Mouse (Mus musculus) embryonic facial prominence, embryonic 10.5 days (tissue): ENCODE measurements around the gene Npnt. TPM values are rescaled to one million over a fixed set of nuclear protein-coding genes. Genes with fewer than 3 reads are reported as not detected.

ENCODE experiments used
- DNase-seq: peaks from one replicate; pipeline ENCODE4 v3.0.0-alpha.2; 2017; ENCODE audit warnings: low spot score
- H3K27ac ChIP-seq: fragments of 300-500 bp; sonication (generic); replicated peaks from 2 replicates; pipeline ENCODE4 v1.5.1; 2016; ENCODE audit warnings: mild to moderate bottlenecking
- H3K27me3 ChIP-seq: fragments of 300-500 bp; sonication (generic); replicated peaks from 2 replicates; pipeline ENCODE4 v1.6.1; 2016; ENCODE audit warnings: low read depth, mild to moderate bottlenecking; ENCODE audit not compliant: poor library complexity, severe bottlenecking
- H3K36me3 ChIP-seq: fragments of 300-500 bp; sonication (generic); replicated peaks from 2 replicates; pipeline ENCODE4 v1.6.1; 2016; ENCODE audit warnings: mild to moderate bottlenecking, moderate library complexity
- H3K4me1 ChIP-seq: fragments of 300-500 bp; sonication (generic); 2 replicates; pipeline ENCODE4 v1.6.1; 2016
- H3K4me3 ChIP-seq: fragments of 300-500 bp; sonication (generic); 2 replicates; pipeline ENCODE4 v1.5.1; 2016; ENCODE audit warnings: mild to moderate bottlenecking, moderate library complexity
- H3K9me3 ChIP-seq: fragments of 300-500 bp; sonication (generic); 2 replicates; pipeline ENCODE4 v1.6.1; 2016; ENCODE audit warnings: mild to moderate bottlenecking
- WGBS: fragments of 180-500 bp; shearing (Covaris S2); methylation state at CpG from one replicate; pipeline ENCODE4 v1.1.7; 2016; 5-methylcytosine and 5-hydroxymethylcytosine counted together
- polyA plus RNA-seq: library from polyadenylated mRNA; unstranded; fragments of >200 nt; fragmentation: Nextera tagmentation; extraction: Ambion mirVana; gene quantifications from 2 replicates; pipeline ENCODE4 v1.2.1, GENCODE M21; 2016

Gene Npnt
- polyA plus RNA-seq, result 26.0 and 26.2 TPM in 2 replicates

GRCm38 (mm10) chr3:132949791-132950528 lies at the start of gene Npnt:
Gene Npnt, minus strand, starts transcription at chr3:132950291.
- under 1% methylated on average over 82 of the region's 82 CpGs for WGBS
- Histone ChIP-seq H3K27me3 (peaks cover 55% of the 10 kb centered on the region), H3K4me3 (peak within 1 kb of the TSS; percentile 83), H3K27ac (peak within 1 kb of the TSS; percentile 85), H3K9me3 (no peaks in the 10 kb centered on the region), H3K4me1 (peaks cover 40% of the 10 kb centered on the region), H3K36me3 (0 out of 2 replicates have a peak, but pooled peaks cover 3% of the 10 kb centered on the region)
- DNase-seq, result peak; percentile 73

- no peaks in the 10 kb centered on the region for H3K9me3 ChIP-seq
- no peak overlapping the region for H3K4me3 ChIP-seq
- H3K4me1 ChIP-seq, result no peaks in the 10 kb centered on the region
- no peak overlapping the region for H3K27ac ChIP-seq
- DNase-seq, result no peak
- 89% methylated on average over 9 of the region's 9 CpGs for WGBS
- no peaks in the 10 kb centered on the region for H3K27me3 ChIP-seq
- peaks cover 38% of the 10 kb centered on the region for H3K36me3 ChIP-seq
These were observed 46.2 kb upstream of the Npnt start for GRCm38 (mm10) chr3:132996299-132996698.

- WGBS, result 97% methylated on average over 3 of the region's 3 CpGs
- no peak for DNase-seq
- Histone ChIP-seq H3K27me3 (no peaks in the 10 kb centered on the region), H3K36me3 (peaks cover 34% of the 10 kb centered on the region), H3K4me1 (no peaks in the 10 kb centered on the region), H3K27ac (no peak overlapping the region), H3K9me3 (no peaks in the 10 kb centered on the region), H3K4me3 (no peak overlapping the region)
These were observed 45.8 kb upstream of the Npnt start for GRCm38 (mm10) chr3:132995904-132996267.

GRCm38 (mm10) chr3:132995172-132995903 lies 45.2 kb upstream of the Npnt start:
- no peak overlapping the region for H3K4me3 ChIP-seq
- no peak overlapping the region for H3K27ac ChIP-seq
- 91% methylated on average over 7 of the region's 7 CpGs for WGBS
- H3K27me3 ChIP-seq, result no peaks in the 10 kb centered on the region
- no peaks in the 10 kb centered on the region for H3K4me1 ChIP-seq
- no peak for DNase-seq
- H3K36me3 ChIP-seq, result peaks cover 33% of the 10 kb centered on the region
- no peaks in the 10 kb centered on the region for H3K9me3 ChIP-seq

- H3K4me1 ChIP-seq, result 0 out of 2 replicates have a peak, but pooled peaks cover 2% of the 10 kb centered on the region
- H3K36me3 ChIP-seq, result peaks cover 49% of the 10 kb centered on the region
- DNase-seq, result no peak
- no peak overlapping the region for H3K4me3 ChIP-seq
- H3K27me3 ChIP-seq, result no peaks in the 10 kb centered on the region
- 92% methylated on average over 5 of the region's 5 CpGs for WGBS
- no peak overlapping the region for H3K27ac ChIP-seq
- H3K9me3 ChIP-seq, result no peaks in the 10 kb centered on the region
These were observed 36.1 kb upstream of the Npnt start for GRCm38 (mm10) chr3:132986188-132986587.

GRCm38 (mm10) chr3:132983845-132984485 lies 33.9 kb upstream of the Npnt start:
- no peak overlapping the region for H3K27ac ChIP-seq
- H3K4me3 ChIP-seq, result no peak overlapping the region
- no peaks in the 10 kb centered on the region for H3K27me3 ChIP-seq
- no peak for DNase-seq
- H3K4me1 ChIP-seq, result 0 out of 2 replicates have a peak, but pooled peaks cover 2% of the 10 kb centered on the region
- peaks cover 67% of the 10 kb centered on the region for H3K36me3 ChIP-seq
- H3K9me3 ChIP-seq, result no peaks in the 10 kb centered on the region
- 64% methylated on average over 4 of the region's 4 CpGs for WGBS

- Histone ChIP-seq H3K9me3 (no peaks in the 10 kb centered on the region), H3K36me3 (peaks cover 56% of the 10 kb centered on the region), H3K4me3 (no peak overlapping the region), H3K4me1 (0 out of 2 replicates have a peak, but pooled peaks cover 2% of the 10 kb centered on the region), H3K27me3 (no peaks in the 10 kb centered on the region), H3K27ac (no peak overlapping the region)
- DNase-seq, result no peak
- 98% methylated on average over 2 of the region's 2 CpGs for WGBS
These were observed 31.9 kb upstream of the Npnt start for GRCm38 (mm10) chr3:132981968-132982367.

- no peaks in the 10 kb centered on the region for H3K27me3 ChIP-seq
- H3K9me3 ChIP-seq, result no peaks in the 10 kb centered on the region
- no peak overlapping the region for H3K4me3 ChIP-seq
- H3K27ac ChIP-seq, result no peak overlapping the region
- DNase-seq, result no peak
- 92% methylated on average over 12 of the region's 12 CpGs for WGBS
- 0 out of 2 replicates have a peak, but pooled peaks cover 2% of the 10 kb centered on the region for H3K4me1 ChIP-seq
- peaks cover 39% of the 10 kb centered on the region for H3K36me3 ChIP-seq
These were observed 29.8 kb upstream of the Npnt start for GRCm38 (mm10) chr3:132979781-132980461.

- WGBS, result 75% methylated on average over 5 of the region's 5 CpGs
These were observed 16.2 kb upstream of the Npnt start for GRCm38 (mm10) chr3:132966255-132966654.

GRCm38 (mm10) chr3:132964715-132965507 lies 14.8 kb upstream of the Npnt start:
- no peak overlapping the region for H3K27ac ChIP-seq
- H3K4me1 ChIP-seq, result no peaks in the 10 kb centered on the region
- H3K4me3 ChIP-seq, result no peak overlapping the region
- no peaks in the 10 kb centered on the region for H3K27me3 ChIP-seq
- H3K9me3 ChIP-seq, result no peaks in the 10 kb centered on the region
- H3K36me3 ChIP-seq, result no peaks in the 10 kb centered on the region
- 75% methylated on average over 9 of the region's 9 CpGs for WGBS
- DNase-seq, result no peak

More at GRCm38 (mm10) chr3:132966255-132966654, 16.2 kb upstream of the Npnt start:
- Histone ChIP-seq H3K36me3 (no peaks in the 10 kb centered on the region), H3K27me3 (no peaks in the 10 kb centered on the region), H3K4me1 (no peaks in the 10 kb centered on the region), H3K9me3 (no peaks in the 10 kb centered on the region), H3K4me3 (no peak overlapping the region), H3K27ac (no peak overlapping the region)
- DNase-seq, result no peak

- no peaks in the 10 kb centered on the region for H3K4me1 ChIP-seq
- H3K36me3 ChIP-seq, result no peaks in the 10 kb centered on the region
- H3K4me3 ChIP-seq, result no peak overlapping the region
- no peak for DNase-seq
- no peak overlapping the region for H3K27ac ChIP-seq
- H3K9me3 ChIP-seq, result no peaks in the 10 kb centered on the region
- 85% methylated on average over 7 of the region's 7 CpGs for WGBS
- no peaks in the 10 kb centered on the region for H3K27me3 ChIP-seq
These were observed 12.7 kb upstream of the Npnt start for GRCm38 (mm10) chr3:132962631-132963361.
